ENCODE assay signal across 7 mouse cellular contexts in the genomic region with DNA sequence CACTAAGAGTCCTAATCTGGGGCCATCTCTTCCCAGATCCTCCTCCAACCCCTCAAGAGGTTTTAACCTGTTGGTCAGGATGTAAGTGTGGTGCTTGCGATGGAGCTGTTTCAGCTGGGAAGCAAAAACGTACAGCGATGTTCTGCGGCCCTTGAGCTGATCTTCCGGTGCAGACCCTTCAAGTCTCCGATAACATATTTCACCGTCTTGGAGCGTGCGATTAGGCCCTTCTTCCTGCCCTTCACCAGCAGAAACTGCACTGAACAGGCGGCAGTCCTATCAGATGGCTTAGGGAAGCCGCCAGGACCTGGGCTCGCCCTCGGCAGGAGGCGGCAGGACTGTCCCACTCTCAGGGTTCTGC.
A peak's percentile ranks its signal among the peaks of the same experiment; 100 is the strongest.
DNase-seq lines count a peak whose midpoint lies in the region; ATAC-seq and TF ChIP-seq lines count a peak whose summit lies in the region.

No protein-coding gene starts in this region.

- H3K9ac ChIP-seq in limb, embryonic 14.5 days (ENCODE audit: low read depth, low read length, severe bottlenecking), result peak overlapping the region; percentile 78
- H3K9ac ChIP-seq in stomach, embryonic 16.5 days (ENCODE audit: low read length), result peak overlapping the region; percentile 89

- no peak for TF ChIP-seq POLR2A in limb, embryonic 14.5 days (IDR thresholded peaks at IDR 0.05; ENCODE audit: borderline replicate concordance, extremely low read depth, insufficient read depth, insufficient read length)

- H3K4me2 ChIP-seq in limb, embryonic 14.5 days (replicated peaks; ENCODE audit: low read depth, low read length, severe bottlenecking), result peak overlapping the region; percentile 80
- H3K4me2 ChIP-seq in stomach, embryonic 16.5 days (ENCODE audit: low read depth, low read length), result peak overlapping the region; percentile 94

- 4% methylated on average over 14 of the region's 14 CpGs for WGBS in forebrain, embryonic 10.5 days
- WGBS in limb, embryonic 14.5 days, result 1% methylated on average over 14 of the region's 14 CpGs
- WGBS in stomach, embryonic 16.5 days, result under 1% methylated on average over 14 of the region's 14 CpGs

- no peak for DNase-seq in forebrain, embryonic 10.5 days (ENCODE audit: extremely low spot score, low spot score)
- no peak for DNase-seq in limb, embryonic 14.5 days (ENCODE audit: low spot score)
- no peak for DNase-seq in embryo, embryonic 10.5 days (ENCODE audit: low spot score)
- no peak for DNase-seq in embryo, embryonic 9.5 days (ENCODE audit: extremely low spot score)

- ATAC-seq in megakaryocyte, adult 5-6 weeks (ENCODE audit: poor library complexity, severe bottlenecking), result no peak
- peak; percentile 68 for ATAC-seq in limb, embryonic 14.5 days (ENCODE audit: low FRiP score, low read depth)
- no peak for ATAC-seq in stomach, embryonic 16.5 days (ENCODE audit: insufficient read depth, low FRiP score)

- H3K27me3 ChIP-seq in megakaryocyte, embryonic 14.5 days (replicated peaks), result no peaks in the 10 kb centered on the region
- peaks cover 37% of the 10 kb centered on the region for H3K27me3 ChIP-seq in forebrain, embryonic 10.5 days (ENCODE audit: poor library complexity, severe bottlenecking)
- no peaks in the 10 kb centered on the region for H3K27me3 ChIP-seq in limb, embryonic 14.5 days (ENCODE audit: control insufficient read depth, insufficient read depth, low read length)
- no peaks in the 10 kb centered on the region for H3K27me3 ChIP-seq in stomach, embryonic 16.5 days (ENCODE audit: control insufficient read depth, insufficient read depth, low read length)

- H3K4me3 ChIP-seq in megakaryocyte, embryonic 14.5 days (replicated peaks), result peak overlapping the region; percentile 97
- peak overlapping the region; percentile 73 for H3K4me3 ChIP-seq in forebrain, embryonic 10.5 days
- H3K4me3 ChIP-seq in limb, embryonic 14.5 days (replicated peaks; ENCODE audit: low read length), result peak overlapping the region; percentile 69
- H3K4me3 ChIP-seq in stomach, embryonic 16.5 days (replicated peaks; ENCODE audit: low read length), result peak overlapping the region; percentile 67

- H3K27ac ChIP-seq in forebrain, embryonic 10.5 days, result peak overlapping the region; percentile 96
- peak overlapping the region; percentile 87 for H3K27ac ChIP-seq in limb, embryonic 14.5 days (replicated peaks; ENCODE audit: low read depth, low read length)
- peak overlapping the region; percentile 96 for H3K27ac ChIP-seq in stomach, embryonic 16.5 days (ENCODE audit: low read length)

- H3K36me3 ChIP-seq in megakaryocyte, embryonic 14.5 days (replicated peaks; ENCODE audit: low read length), result peaks cover 21% of the 10 kb centered on the region
- peaks cover 4% of the 10 kb centered on the region for H3K36me3 ChIP-seq in forebrain, embryonic 10.5 days (replicated peaks)
- H3K36me3 ChIP-seq in limb, embryonic 14.5 days (ENCODE audit: control insufficient read depth, insufficient read depth, low read length), result no peaks in the 10 kb centered on the region
- H3K36me3 ChIP-seq in stomach, embryonic 16.5 days (ENCODE audit: control insufficient read depth, insufficient read depth, low read length), result 0 out of 2 replicates have a peak, but pooled peaks cover 3% of the 10 kb centered on the region

- no peaks in the 10 kb centered on the region for H3K9me3 ChIP-seq in megakaryocyte, embryonic 14.5 days
- no peaks in the 10 kb centered on the region for H3K9me3 ChIP-seq in forebrain, embryonic 10.5 days
- no peaks in the 10 kb centered on the region for H3K9me3 ChIP-seq in limb, embryonic 14.5 days (ENCODE audit: control insufficient read depth, low read length)
- no peaks in the 10 kb centered on the region for H3K9me3 ChIP-seq in stomach, embryonic 16.5 days (replicated peaks; ENCODE audit: control insufficient read depth, low read length)

- peaks cover 49% of the 10 kb centered on the region for H3K4me1 ChIP-seq in megakaryocyte, embryonic 14.5 days
- peaks cover 34% of the 10 kb centered on the region for H3K4me1 ChIP-seq in forebrain, embryonic 10.5 days
- peaks cover 17% of the 10 kb centered on the region; the same call in 1 of the 2 replicates for H3K4me1 ChIP-seq in limb, embryonic 14.5 days (ENCODE audit: control insufficient read depth, insufficient read depth, low read length)
- peaks cover 12% of the 10 kb centered on the region; the same call in 1 of the 2 replicates for H3K4me1 ChIP-seq in stomach, embryonic 16.5 days (ENCODE audit: control insufficient read depth, insufficient read depth, low read length)
